Mouse (Mus musculus): Measurements from ENCODE around the gene 1700012P22Rik. TPM values are rescaled to one million over a fixed set of nuclear protein-coding genes. Genes with fewer than 3 reads are reported as not detected.

1700012P22Rik gene
- polyA plus RNA-seq, 1 experiment, result not detected

DNA sequence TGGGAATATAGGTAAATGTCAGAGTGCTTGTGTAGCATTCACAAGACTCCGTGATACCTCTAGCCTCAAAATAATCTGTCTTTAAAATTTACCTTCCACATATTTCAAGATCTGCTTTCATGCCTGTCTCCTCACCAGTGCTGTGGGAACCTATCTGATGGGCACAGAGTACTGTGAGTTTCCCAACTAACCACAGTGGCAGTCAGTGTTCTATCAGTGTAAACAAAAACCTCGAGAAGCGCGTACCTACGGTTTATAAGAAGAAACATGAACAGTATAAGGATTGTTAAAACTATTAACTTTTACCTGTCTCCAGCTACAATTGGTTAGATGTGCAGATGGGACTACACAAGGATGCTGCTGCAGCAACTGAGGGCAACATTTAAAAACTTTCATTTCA, 5.4 kb downstream of the 1700012P22Rik start:
- Histone ChIP-seq H3K4me1 (ENCODE audit: control insufficient read depth, insufficient read depth, low read length) (no peaks in the 10 kb centered on the region), H3K27ac (ENCODE audit: insufficient read depth, low read length) (no peak overlapping the region), H3K27me3 (ENCODE audit: control insufficient read depth, insufficient read depth, low read length) (no peaks in the 10 kb centered on the region), H3K4me3 (replicated peaks; ENCODE audit: insufficient read depth, low read depth, low read length) (no peak overlapping the region)
- 82% methylated on average over 5 of the region's 5 CpGs for WGBS
- DNase-seq, result no peak
- TF ChIP-seq CTCF (IDR thresholded peaks at IDR 0.05; ENCODE audit: borderline replicate concordance, insufficient read depth, low read depth, low read length) (no peak), POLR2A (IDR thresholded peaks at IDR 0.05; ENCODE audit: borderline replicate concordance, insufficient read depth, low read length) (no peak)

DNA sequence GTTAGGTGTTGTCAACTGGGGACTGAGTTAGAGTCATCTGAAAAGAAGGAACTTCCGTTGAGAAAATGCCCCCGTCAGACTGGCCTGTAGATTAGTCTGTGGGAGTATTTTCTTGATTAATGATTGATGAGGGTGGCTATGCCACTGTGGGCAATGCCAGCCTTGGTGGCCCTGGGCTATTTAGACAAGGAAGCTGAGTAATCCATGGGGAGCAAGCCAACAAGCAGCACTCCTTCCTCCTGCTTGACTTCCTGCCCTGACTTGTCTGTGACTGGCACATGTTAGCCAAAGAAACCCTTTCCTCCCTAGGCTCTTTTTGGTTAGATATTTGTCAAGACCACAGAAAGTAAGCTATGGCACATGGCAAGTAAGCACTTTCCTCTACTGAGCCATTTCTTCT, 7.8 kb downstream of the 1700012P22Rik start:
- DNase-seq, result no peak
- H3K27me3 ChIP-seq (ENCODE audit: control insufficient read depth, insufficient read depth, low read length), result no peaks in the 10 kb centered on the region
- WGBS, result 86% methylated on average over 2 of the region's 2 CpGs

DNA sequence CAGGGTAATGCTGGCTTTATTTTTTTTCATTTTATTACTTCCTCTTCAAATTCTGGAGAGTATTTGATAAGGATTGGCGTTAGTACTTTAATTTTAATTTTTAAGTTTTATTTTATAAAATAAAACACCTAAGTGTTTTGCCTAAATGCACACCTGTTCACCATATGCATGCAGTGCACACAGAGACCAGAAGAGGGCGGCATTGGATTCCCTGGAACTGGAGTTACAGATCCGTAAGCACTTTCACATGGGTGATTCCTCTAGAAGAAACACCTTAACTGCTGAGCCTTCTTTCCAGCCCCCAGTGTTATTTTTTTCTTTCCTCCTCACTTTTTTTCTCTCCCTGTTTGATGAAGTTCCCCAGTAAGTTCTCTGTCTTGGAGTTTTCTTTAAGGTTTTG, 9.7 kb downstream of the 1700012P22Rik start:
- Histone ChIP-seq H3K27me3 (ENCODE audit: control insufficient read depth, insufficient read depth, low read length) (no peaks in the 10 kb centered on the region), H3K4me1 (ENCODE audit: control insufficient read depth, insufficient read depth, low read length) (no peaks in the 10 kb centered on the region), H3K4me3 (replicated peaks; ENCODE audit: insufficient read depth, low read depth, low read length) (no peak overlapping the region), H3K27ac (ENCODE audit: insufficient read depth, low read length) (no peak overlapping the region)
- no peak for DNase-seq
- no peak for TF ChIP-seq CTCF (IDR thresholded peaks at IDR 0.05; ENCODE audit: borderline replicate concordance, insufficient read depth, low read depth, low read length)
- no peak for TF ChIP-seq POLR2A (IDR thresholded peaks at IDR 0.05; ENCODE audit: borderline replicate concordance, insufficient read depth, low read length)
- WGBS, result 19% methylated on average over 3 of the region's 3 CpGs

More for the DNA sequence above, 7.8 kb downstream of the 1700012P22Rik start:
- H3K4me1 ChIP-seq (ENCODE audit: control insufficient read depth, insufficient read depth, low read length), result no peaks in the 10 kb centered on the region
- TF ChIP-seq CTCF (IDR thresholded peaks at IDR 0.05; ENCODE audit: borderline replicate concordance, insufficient read depth, low read depth, low read length), result no peak
- no peak for TF ChIP-seq POLR2A (IDR thresholded peaks at IDR 0.05; ENCODE audit: borderline replicate concordance, insufficient read depth, low read length)
- no peak overlapping the region for H3K27ac ChIP-seq (ENCODE audit: insufficient read depth, low read length)
- H3K4me3 ChIP-seq (replicated peaks; ENCODE audit: insufficient read depth, low read depth, low read length), result no peak overlapping the region

DNA sequence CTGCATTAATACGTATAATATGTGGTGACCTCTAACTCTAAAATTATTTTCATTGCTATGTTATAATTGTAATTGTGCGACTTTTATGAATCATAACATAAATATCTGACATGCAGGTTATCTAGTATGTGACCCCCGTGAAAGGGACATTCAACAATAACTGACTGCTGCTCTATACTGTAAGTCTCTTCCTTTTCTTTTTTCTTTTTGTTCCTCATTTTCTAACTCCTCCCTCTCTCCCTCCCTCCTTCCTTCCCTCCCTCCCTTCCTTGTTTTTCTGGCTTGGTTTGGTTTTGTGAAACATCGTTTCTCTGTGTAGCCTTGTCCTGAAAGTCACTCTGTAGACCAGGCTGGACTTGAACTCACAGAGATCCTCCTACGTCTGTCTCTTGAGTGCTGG, 14.0 kb downstream of the 1700012P22Rik start:
- DNase-seq, result no peak
- WGBS, result 66% methylated on average over 5 of the region's 5 CpGs
- TF ChIP-seq POLR2A (IDR thresholded peaks at IDR 0.05; ENCODE audit: borderline replicate concordance, insufficient read depth, low read length) (no peak), CTCF (IDR thresholded peaks at IDR 0.05; ENCODE audit: borderline replicate concordance, insufficient read depth, low read depth, low read length) (no peak)
- Histone ChIP-seq H3K4me1 (ENCODE audit: control insufficient read depth, insufficient read depth, low read length) (no peaks in the 10 kb centered on the region), H3K27me3 (ENCODE audit: control insufficient read depth, insufficient read depth, low read length) (no peaks in the 10 kb centered on the region), H3K27ac (ENCODE audit: insufficient read depth, low read length) (no peak overlapping the region), H3K4me3 (replicated peaks; ENCODE audit: insufficient read depth, low read depth, low read length) (no peak overlapping the region)

DNA sequence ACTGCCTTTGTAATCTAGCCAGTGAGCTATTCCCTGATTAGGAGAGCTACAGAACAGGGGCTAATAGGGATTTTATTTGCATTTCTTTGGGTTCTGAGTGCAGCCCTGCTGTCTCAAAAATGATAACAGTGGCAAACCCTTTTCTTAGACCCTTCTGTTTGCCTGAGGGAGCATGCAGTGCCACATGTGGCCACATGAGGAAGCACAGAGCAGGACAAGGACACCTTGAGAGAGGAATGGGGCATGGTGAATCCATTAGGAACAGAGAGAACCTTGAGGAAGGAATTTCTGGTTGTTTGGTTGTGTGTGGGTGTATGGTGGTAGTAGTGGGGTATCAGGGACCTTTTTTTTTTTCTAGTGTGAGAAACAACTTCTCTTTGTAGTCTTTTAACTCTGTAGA, 17.9 kb downstream of the 1700012P22Rik start:
- no peaks in the 10 kb centered on the region for H3K4me1 ChIP-seq (ENCODE audit: control insufficient read depth, insufficient read depth, low read length)

DNA sequence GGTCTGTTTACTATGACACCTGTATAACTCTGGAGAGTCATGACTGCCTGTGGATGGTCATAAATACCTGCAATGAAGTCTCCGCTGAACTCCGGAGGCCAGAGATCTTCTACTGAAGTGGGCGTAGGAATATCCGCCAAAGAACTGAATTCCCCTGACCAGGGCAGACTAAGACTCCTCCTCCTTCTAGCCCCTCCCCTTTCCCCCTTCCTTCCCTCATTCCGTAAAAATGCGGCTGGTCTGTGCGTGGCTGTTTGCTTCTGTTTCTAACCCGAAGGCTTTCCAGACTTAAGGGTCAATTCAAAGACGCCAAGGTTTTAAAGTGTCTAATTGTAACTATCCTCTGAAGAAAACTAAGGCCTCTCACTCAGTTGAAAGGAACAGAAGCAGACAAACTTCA, 30.3 kb downstream of the 1700012P22Rik start, which contains the start of gene Pramef12:
TSS of gene Pramef12 (minus strand) at position 175 of the 400 bp plus-strand sequence.
- TF ChIP-seq POLR2A (IDR thresholded peaks at IDR 0.05; ENCODE audit: borderline replicate concordance, insufficient read depth, low read length) (no peak), CTCF (IDR thresholded peaks at IDR 0.05; ENCODE audit: borderline replicate concordance, insufficient read depth, low read depth, low read length) (no peak)
- WGBS, result 84% methylated on average over 9 of the region's 9 CpGs
- Histone ChIP-seq H3K27ac (ENCODE audit: insufficient read depth, low read length) (no peak within 1 kb of the TSS), H3K4me1 (ENCODE audit: control insufficient read depth, insufficient read depth, low read length) (no peaks in the 10 kb centered on the region), H3K27me3 (ENCODE audit: control insufficient read depth, insufficient read depth, low read length) (no peaks in the 10 kb centered on the region), H3K4me3 (replicated peaks; ENCODE audit: insufficient read depth, low read depth, low read length) (no peak within 1 kb of the TSS)
- no peak for DNase-seq

More for the DNA sequence above, 17.9 kb downstream of the 1700012P22Rik start:
- Histone ChIP-seq H3K27ac (ENCODE audit: insufficient read depth, low read length) (no peak overlapping the region), H3K27me3 (ENCODE audit: control insufficient read depth, insufficient read depth, low read length) (no peaks in the 10 kb centered on the region), H3K4me3 (replicated peaks; ENCODE audit: insufficient read depth, low read depth, low read length) (no peak overlapping the region)
- TF ChIP-seq CTCF (IDR thresholded peaks at IDR 0.05; ENCODE audit: borderline replicate concordance, insufficient read depth, low read depth, low read length) (no peak), POLR2A (IDR thresholded peaks at IDR 0.05; ENCODE audit: borderline replicate concordance, insufficient read depth, low read length) (no peak)
- DNase-seq, result no peak

DNA sequence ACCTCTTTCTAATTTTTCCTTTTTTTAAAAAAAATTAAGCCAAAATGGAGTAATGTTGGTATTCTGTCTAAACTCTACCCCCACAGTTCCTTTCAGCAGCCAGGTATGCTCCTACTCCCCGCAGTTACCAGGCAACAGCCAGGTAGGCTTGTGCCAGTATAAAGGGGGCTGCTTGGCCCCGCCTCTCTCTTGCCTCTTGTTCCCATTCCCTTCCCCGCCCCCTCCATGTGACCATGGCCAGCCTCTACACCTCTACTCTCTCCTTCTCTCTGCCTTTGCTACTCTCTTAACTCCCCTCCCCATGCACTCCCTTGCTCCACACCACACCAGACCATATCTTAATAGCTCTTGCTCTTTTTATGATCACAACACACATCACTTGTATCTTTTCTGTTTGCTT, 32.3 kb downstream of the 1700012P22Rik start:
- WGBS, result 57% methylated on average over 3 of the region's 3 CpGs
- DNase-seq, result no peak
- no peak for TF ChIP-seq POLR2A (IDR thresholded peaks at IDR 0.05; ENCODE audit: borderline replicate concordance, insufficient read depth, low read length)
- no peak for TF ChIP-seq CTCF (IDR thresholded peaks at IDR 0.05; ENCODE audit: borderline replicate concordance, insufficient read depth, low read depth, low read length)
- H3K27me3 ChIP-seq (ENCODE audit: control insufficient read depth, insufficient read depth, low read length), result no peaks in the 10 kb centered on the region
- H3K27ac ChIP-seq (ENCODE audit: insufficient read depth, low read length), result no peak overlapping the region
- H3K4me1 ChIP-seq (ENCODE audit: control insufficient read depth, insufficient read depth, low read length), result no peaks in the 10 kb centered on the region
- H3K4me3 ChIP-seq (replicated peaks; ENCODE audit: insufficient read depth, low read depth, low read length), result no peak overlapping the region

DNA sequence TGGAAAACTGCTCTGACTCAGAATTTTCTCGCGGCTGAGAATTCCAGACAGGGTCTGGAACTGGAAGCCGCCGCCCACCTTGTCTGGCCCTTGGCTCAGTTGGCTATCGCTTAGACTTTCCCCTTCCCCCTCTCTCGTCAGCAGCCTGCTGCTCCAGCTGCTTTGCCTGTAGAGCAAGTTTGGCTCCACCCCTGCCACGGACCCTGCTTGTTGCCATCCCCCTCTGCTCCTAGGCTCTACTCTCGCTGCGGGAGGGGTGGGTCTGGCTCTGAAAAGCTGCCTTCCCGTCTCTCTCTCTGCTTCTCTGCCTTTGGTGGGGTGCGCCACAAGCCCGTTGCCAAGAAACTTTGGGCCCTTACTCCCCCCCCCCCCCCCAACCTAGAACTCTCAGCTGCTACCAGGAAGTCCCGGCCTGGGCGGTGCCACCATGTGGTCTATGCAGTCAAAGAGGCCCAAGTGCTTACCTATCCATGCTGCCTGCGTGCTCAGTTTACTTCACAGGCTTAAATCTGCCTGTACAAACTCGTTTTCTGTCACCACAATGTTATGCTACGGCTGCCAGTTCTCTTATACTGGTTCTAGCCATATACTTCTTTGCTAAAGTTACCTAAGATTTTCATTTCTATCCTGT, 34.0 kb downstream of the 1700012P22Rik start:
- TF ChIP-seq POLR2A (IDR thresholded peaks at IDR 0.05; ENCODE audit: borderline replicate concordance, insufficient read depth, low read length) (no peak), CTCF (IDR thresholded peaks at IDR 0.05; ENCODE audit: borderline replicate concordance, insufficient read depth, low read depth, low read length) (no peak)

More for the DNA sequence above, 34.0 kb downstream of the 1700012P22Rik start:
- 9% methylated on average over 17 of the region's 17 CpGs for WGBS
- DNase-seq, result no peak
- Histone ChIP-seq H3K27me3 (ENCODE audit: control insufficient read depth, insufficient read depth, low read length) (no peaks in the 10 kb centered on the region), H3K4me1 (ENCODE audit: control insufficient read depth, insufficient read depth, low read length) (no peaks in the 10 kb centered on the region), H3K27ac (ENCODE audit: insufficient read depth, low read length) (no peak overlapping the region), H3K4me3 (replicated peaks; ENCODE audit: insufficient read depth, low read depth, low read length) (no peak overlapping the region)

Measured in cerebellum, adult 2 months (tissue).